Mouse (Mus musculus): Measurements from ENCODE around the gene Ufd1. TPM values are rescaled to one million over a fixed set of nuclear protein-coding genes. Genes with fewer than 3 reads are reported as not detected.

The Ufd1 gene
- total and polyA plus RNA-seq, 2 experiments from 2014 or later = 53.3 to 114 TPM

GRCm38 (mm10) chr16:18878091-18878720 lies 66.6 kb downstream of the Ufd1 start:
- Histone ChIP-seq H3K36me3 (ENCODE audit: insufficient read depth, low read length) (no peaks in the 10 kb centered on the region; the same call in 1 of the 2 replicates), H3K27me3 (ENCODE audit: insufficient read depth, low read length) (no peaks in the 10 kb centered on the region), H3K9me3 (ENCODE audit: low read length) (no peaks in the 10 kb centered on the region), H3K9ac (replicated peaks; ENCODE audit: low read length) (peak overlapping the region; percentile 97), H3K4me1 (ENCODE audit: insufficient read depth, low read length) (peaks cover 7% of the 10 kb centered on the region), H3K27ac (peak overlapping the region; percentile 98), H3K4me3 (ENCODE audit: low read length) (peak overlapping the region; percentile 89), H3K4me2 (ENCODE audit: low read depth, low read length) (peak overlapping the region; percentile 80)
- TF ChIP-seq CTCF (IDR thresholded peaks at IDR 0.05; ENCODE audit: low read depth) = no peak; the same call in 1 of the 2 replicates
- 22% methylated on average over 20 of the region's 20 CpGs for WGBS
- ATAC-seq = no peak
- peak; percentile 56 for DNase-seq (ENCODE audit: low spot score)

GRCm38 (mm10) chr16:18884044-18884443 lies 72.5 kb downstream of the Ufd1 start:
- Histone ChIP-seq H3K4me2 (ENCODE audit: low read depth, low read length) (no peak overlapping the region), H3K27ac (no peak overlapping the region), H3K9ac (replicated peaks; ENCODE audit: low read length) (no peak overlapping the region), H3K36me3 (ENCODE audit: insufficient read depth, low read length) (no peaks in the 10 kb centered on the region), H3K9me3 (ENCODE audit: low read length) (no peaks in the 10 kb centered on the region), H3K27me3 (ENCODE audit: insufficient read depth, low read length) (no peaks in the 10 kb centered on the region), H3K4me1 (ENCODE audit: insufficient read depth, low read length) (peaks cover 6% of the 10 kb centered on the region), H3K4me3 (ENCODE audit: low read length) (no peak overlapping the region)
- no peak for TF ChIP-seq CTCF (IDR thresholded peaks at IDR 0.05; ENCODE audit: low read depth)
- DNase-seq (ENCODE audit: low spot score) (no peak), ATAC-seq (no peak)

Other genes starting within 250 kb of the Ufd1 start
- 0.37 and 4.0 TPM in 2 replicates for gene Tbx1, start 221.1 kb upstream of the Ufd1 start, total RNA-seq (2014; rRNA removed)
- 0.51 and 0.92 TPM in 2 replicates for gene Tbx1, start 221.1 kb upstream of the Ufd1 start, polyA plus RNA-seq (2015; fragmentation: Nextera tagmentation; extraction: Ambion mirVana)
- 29.3 and 30.8 TPM in 2 replicates for gene Gp1bb, start 189.4 kb upstream of the Ufd1 start, total RNA-seq (2014; rRNA removed)
- 7.6 and 10.1 TPM in 2 replicates for gene Gp1bb, start 189.4 kb upstream of the Ufd1 start, polyA plus RNA-seq (2015; fragmentation: Nextera tagmentation; extraction: Ambion mirVana)
- gene Gm49601, start 185.4 kb upstream of the Ufd1 start, total RNA-seq (2014; rRNA removed) = 23.8 and 24.0 TPM in 2 replicates
- gene Gm49601, start 185.4 kb upstream of the Ufd1 start, polyA plus RNA-seq (2015; fragmentation: Nextera tagmentation; extraction: Ambion mirVana) = 3.1 and 4.0 TPM in 2 replicates
- gene Sept5, start 181.8 kb upstream of the Ufd1 start, total RNA-seq (2014; rRNA removed) = 286 and 335 TPM in 2 replicates
- gene Sept5, start 181.8 kb upstream of the Ufd1 start, polyA plus RNA-seq (2015; fragmentation: Nextera tagmentation; extraction: Ambion mirVana) = 186 and 195 TPM in 2 replicates
- 181 and 197 TPM in 2 replicates for gene Cldn5, start 34.9 kb upstream of the Ufd1 start, total RNA-seq (2014; rRNA removed)
- 121 and 128 TPM in 2 replicates for gene Cldn5, start 34.9 kb upstream of the Ufd1 start, polyA plus RNA-seq (2015; fragmentation: Nextera tagmentation; extraction: Ambion mirVana)
- gene Cdc45, start 208 bp downstream of the Ufd1 start, total RNA-seq (2014; rRNA removed) = 14.8 and 15.9 TPM in 2 replicates
- 7.2 and 7.9 TPM in 2 replicates for gene Cdc45, start 208 bp downstream of the Ufd1 start, polyA plus RNA-seq (2015; fragmentation: Nextera tagmentation; extraction: Ambion mirVana)
- gene 2510002D24Rik, start 24.8 kb downstream of the Ufd1 start, total RNA-seq (2014; rRNA removed) = 33.4 and 34.1 TPM in 2 replicates
- gene 2510002D24Rik, start 24.8 kb downstream of the Ufd1 start, polyA plus RNA-seq (2015; fragmentation: Nextera tagmentation; extraction: Ambion mirVana) = 50.1 and 52.1 TPM in 2 replicates
- not detected in 2 replicates for gene Gm28539, start 24.8 kb downstream of the Ufd1 start, total RNA-seq (2014; rRNA removed)
- gene Gm28539, start 24.8 kb downstream of the Ufd1 start, polyA plus RNA-seq (2015; fragmentation: Nextera tagmentation; extraction: Ambion mirVana) = not detected in 2 replicates
- gene Mrpl40, start 65.1 kb downstream of the Ufd1 start, total RNA-seq (2014; rRNA removed) = 13.8 and 21.9 TPM in 2 replicates
- 83.9 and 85.8 TPM in 2 replicates for gene Mrpl40, start 65.1 kb downstream of the Ufd1 start, polyA plus RNA-seq (2015; fragmentation: Nextera tagmentation; extraction: Ambion mirVana)
- gene Hira, start 65.3 kb downstream of the Ufd1 start, total RNA-seq (2014; rRNA removed) = 56.7 and 88.6 TPM in 2 replicates
- 17.9 and 18.6 TPM in 2 replicates for gene Hira, start 65.3 kb downstream of the Ufd1 start, polyA plus RNA-seq (2015; fragmentation: Nextera tagmentation; extraction: Ambion mirVana)

All from hindbrain, postnatal 0 days (tissue).